Mouse (Mus musculus): ENCODE measurements around the gene Zbtb3. TPM values are rescaled to one million over a fixed set of nuclear protein-coding genes. Genes with fewer than 3 reads are reported as not detected.
A peak's percentile ranks its signal among the peaks of the same experiment; 100 is the strongest.
"Not testable (repeated sequence)": the region's sequence is repeated elsewhere in the genome, so short reads cannot be mapped to it uniquely, and the experiment has no call there.

Zbtb3 gene
- polyA plus RNA-seq, 1 experiment from 2014 or later = 6.5 TPM

GRCm38 (mm10) chr19:8836327-8836726, 34.0 kb downstream of the Zbtb3 start:
- WGBS = 96% methylated on average over 10 of the region's 10 CpGs
- peaks cover 54% of the 10 kb centered on the region for H3K36me3 ChIP-seq (replicated peaks)
- H3K4me3 ChIP-seq = not testable (repeated sequence)

GRCm38 (mm10) chr19:8837251-8837791, 35.0 kb downstream of the Zbtb3 start, which contains the start of gene Bscl2:
Bscl2 (plus strand) TSS chr19:8837467.
- H3K4me3 ChIP-seq = peak within 1 kb of the TSS; percentile 69
- H3K27me3 ChIP-seq (replicated peaks; ENCODE audit: low read depth, poor library complexity, severe bottlenecking) = no peaks in the 10 kb centered on the region
- 2% methylated on average over 38 of the region's 38 CpGs for WGBS
- H3K9me3 ChIP-seq = no peaks in the 10 kb centered on the region
- peaks cover 51% of the 10 kb centered on the region for H3K36me3 ChIP-seq (replicated peaks)
- H3K4me1 ChIP-seq = peaks cover 39% of the 10 kb centered on the region
- DNase-seq (ENCODE audit: low spot score) = peak; percentile 89
- H3K27ac ChIP-seq (replicated peaks) = peak within 1 kb of the TSS; percentile 97

More at GRCm38 (mm10) chr19:8836327-8836726, 34.0 kb downstream of the Zbtb3 start:
- not testable (repeated sequence) for H3K27me3 ChIP-seq (replicated peaks; ENCODE audit: low read depth, poor library complexity, severe bottlenecking); DNase-seq (ENCODE audit: low spot score); H3K27ac ChIP-seq (replicated peaks); H3K9me3 ChIP-seq
- peaks cover 39% of the 10 kb centered on the region for H3K4me1 ChIP-seq

GRCm38 (mm10) chr19:8838041-8838730, 35.8 kb downstream of the Zbtb3 start:
- H3K9me3 ChIP-seq = no peaks in the 10 kb centered on the region
- peaks cover 39% of the 10 kb centered on the region for H3K4me1 ChIP-seq
- no peak for DNase-seq (ENCODE audit: low spot score)
- peak overlapping the region; percentile 69 for H3K4me3 ChIP-seq
- no peaks in the 10 kb centered on the region for H3K27me3 ChIP-seq (replicated peaks; ENCODE audit: low read depth, poor library complexity, severe bottlenecking)
- H3K36me3 ChIP-seq (replicated peaks) = peaks cover 51% of the 10 kb centered on the region
- WGBS = 19% methylated on average over 15 of the region's 15 CpGs
- peak overlapping the region; percentile 97 for H3K27ac ChIP-seq (replicated peaks)

GRCm38 (mm10) chr19:8839103-8839907, 37.0 kb downstream of the Zbtb3 start, which contains the start of gene Gng3:
Gng3 (minus strand) TSS chr19:8839194.
- peaks cover 39% of the 10 kb centered on the region for H3K4me1 ChIP-seq
- DNase-seq (ENCODE audit: low spot score) = peak; percentile 66
- peaks cover 40% of the 10 kb centered on the region for H3K36me3 ChIP-seq (replicated peaks)
- H3K27ac ChIP-seq (replicated peaks) = peak within 1 kb of the TSS; percentile 97
- H3K9me3 ChIP-seq = no peaks in the 10 kb centered on the region
- H3K27me3 ChIP-seq (replicated peaks; ENCODE audit: low read depth, poor library complexity, severe bottlenecking) = no peaks in the 10 kb centered on the region
- WGBS = 43% methylated on average over 11 of the region's 11 CpGs
- peak within 1 kb of the TSS; percentile 69 for H3K4me3 ChIP-seq

- Histone ChIP-seq H3K27ac (replicated peaks) (peak overlapping the region; percentile 76), H3K36me3 (replicated peaks) (peaks cover 31% of the 10 kb centered on the region), H3K27me3 (replicated peaks; ENCODE audit: low read depth, poor library complexity, severe bottlenecking) (no peaks in the 10 kb centered on the region), H3K9me3 (no peaks in the 10 kb centered on the region), H3K4me1 (peaks cover 39% of the 10 kb centered on the region), H3K4me3 (peak overlapping the region; percentile 69)
- 23% methylated on average over 29 of the region's 29 CpGs for WGBS
- peak; percentile 72 for DNase-seq (ENCODE audit: low spot score)
Measured at GRCm38 (mm10) chr19:8839908-8840791, 37.8 kb downstream of the Zbtb3 start.

- peaks cover 29% of the 10 kb centered on the region for H3K36me3 ChIP-seq (replicated peaks)
- no peaks in the 10 kb centered on the region for H3K9me3 ChIP-seq
- no peak for DNase-seq (ENCODE audit: low spot score)
- H3K27me3 ChIP-seq (replicated peaks; ENCODE audit: low read depth, poor library complexity, severe bottlenecking) = no peaks in the 10 kb centered on the region
- 90% methylated on average over 7 of the region's 7 CpGs for WGBS
- peak overlapping the region; percentile 76; the same call in 1 of the 2 replicates for H3K27ac ChIP-seq (replicated peaks)
- H3K4me3 ChIP-seq = peak overlapping the region; percentile 69
- H3K4me1 ChIP-seq = peaks cover 39% of the 10 kb centered on the region
Measured at GRCm38 (mm10) chr19:8841012-8841411, 38.7 kb downstream of the Zbtb3 start.

- DNase-seq (ENCODE audit: low spot score) = no peak
- no peaks in the 10 kb centered on the region for H3K9me3 ChIP-seq
Measured at GRCm38 (mm10) chr19:8842961-8843360, 40.6 kb downstream of the Zbtb3 start.

GRCm38 (mm10) chr19:8844371-8845129, 42.2 kb downstream of the Zbtb3 start:
- H3K9me3 ChIP-seq = no peaks in the 10 kb centered on the region
- no peak overlapping the region for H3K27ac ChIP-seq (replicated peaks)
- DNase-seq (ENCODE audit: low spot score) = peak; percentile 77
- H3K4me1 ChIP-seq = peaks cover 24% of the 10 kb centered on the region
- no peak overlapping the region for H3K4me3 ChIP-seq
- H3K27me3 ChIP-seq (replicated peaks; ENCODE audit: low read depth, poor library complexity, severe bottlenecking) = no peaks in the 10 kb centered on the region
- WGBS = 65% methylated on average over 5 of the region's 5 CpGs
- peaks cover 53% of the 10 kb centered on the region for H3K36me3 ChIP-seq (replicated peaks)

More at GRCm38 (mm10) chr19:8842961-8843360, 40.6 kb downstream of the Zbtb3 start:
- Histone ChIP-seq H3K27ac (replicated peaks) (no peak overlapping the region), H3K36me3 (replicated peaks) (peaks cover 43% of the 10 kb centered on the region), H3K27me3 (replicated peaks; ENCODE audit: low read depth, poor library complexity, severe bottlenecking) (no peaks in the 10 kb centered on the region), H3K4me1 (peaks cover 34% of the 10 kb centered on the region), H3K4me3 (no peak overlapping the region)
- WGBS = 88% methylated on average over 6 of the region's 6 CpGs

- Histone ChIP-seq H3K27ac (replicated peaks) (no peak overlapping the region), H3K27me3 (replicated peaks; ENCODE audit: low read depth, poor library complexity, severe bottlenecking) (no peaks in the 10 kb centered on the region), H3K9me3 (no peaks in the 10 kb centered on the region), H3K36me3 (replicated peaks) (peaks cover 36% of the 10 kb centered on the region), H3K4me3 (no peak overlapping the region), H3K4me1 (peaks cover 27% of the 10 kb centered on the region)
- 77% methylated on average over 5 of the region's 5 CpGs for WGBS
- DNase-seq (ENCODE audit: low spot score) = no peak
Measured at GRCm38 (mm10) chr19:8848356-8848755, 46.0 kb downstream of the Zbtb3 start.

- Histone ChIP-seq H3K4me1 (peaks cover 27% of the 10 kb centered on the region), H3K9me3 (no peaks in the 10 kb centered on the region), H3K4me3 (no peak within 1 kb of the TSS), H3K27ac (replicated peaks) (peak within 1 kb of the TSS; percentile 31), H3K36me3 (replicated peaks) (peaks cover 35% of the 10 kb centered on the region), H3K27me3 (replicated peaks; ENCODE audit: low read depth, poor library complexity, severe bottlenecking) (no peaks in the 10 kb centered on the region)
- WGBS = 21% methylated on average over 7 of the region's 7 CpGs
- peak; percentile 55 for DNase-seq (ENCODE audit: low spot score)
Measured at GRCm38 (mm10) chr19:8850402-8850901, 48.1 kb downstream of the Zbtb3 start, which contains the start of gene Lrrn4cl. Lrrn4cl (plus strand) TSS chr19:8850768.

GRCm38 (mm10) chr19:8851639-8852038, 49.3 kb downstream of the Zbtb3 start:
- H3K27me3 ChIP-seq (replicated peaks; ENCODE audit: low read depth, poor library complexity, severe bottlenecking) = no peaks in the 10 kb centered on the region
- H3K4me3 ChIP-seq = no peak overlapping the region
- H3K4me1 ChIP-seq = peaks cover 27% of the 10 kb centered on the region
- H3K36me3 ChIP-seq (replicated peaks) = peaks cover 23% of the 10 kb centered on the region
- no peak overlapping the region; the same call in 1 of the 2 replicates for H3K27ac ChIP-seq (replicated peaks)
- DNase-seq (ENCODE audit: low spot score) = no peak
- H3K9me3 ChIP-seq = no peaks in the 10 kb centered on the region
- WGBS = 58% methylated on average over 7 of the region's 7 CpGs
